Mouse (Mus musculus): Measurements from ENCODE around the gene Bet1. TPM values are rescaled to one million over a fixed set of nuclear protein-coding genes. Genes with fewer than 3 reads are reported as not detected.

Gene Bet1
- total RNA-seq (2021) = 10 to 100 TPM; 40.8 to 67.5 TPM
- long read RNA-seq, experiment 1, transcript Bet1-201 (4 exons, 1,516 nt) = major isoform, 9 of 13 reads
- long read RNA-seq, experiment 1, partial matches to known transcripts = 1 of 13 reads
- long read RNA-seq, experiment 1, other reads (novel, unspliced or antisense) = 3 of 13 reads
- long read RNA-seq, experiment 2, transcript Bet1-201 (4 exons, 1,516 nt) = major isoform, 89 of 103 reads
- long read RNA-seq, experiment 2, partial matches to known transcripts = 6 of 103 reads
- long read RNA-seq, experiment 2, other reads (novel, unspliced or antisense) = 8 of 103 reads

DNA sequence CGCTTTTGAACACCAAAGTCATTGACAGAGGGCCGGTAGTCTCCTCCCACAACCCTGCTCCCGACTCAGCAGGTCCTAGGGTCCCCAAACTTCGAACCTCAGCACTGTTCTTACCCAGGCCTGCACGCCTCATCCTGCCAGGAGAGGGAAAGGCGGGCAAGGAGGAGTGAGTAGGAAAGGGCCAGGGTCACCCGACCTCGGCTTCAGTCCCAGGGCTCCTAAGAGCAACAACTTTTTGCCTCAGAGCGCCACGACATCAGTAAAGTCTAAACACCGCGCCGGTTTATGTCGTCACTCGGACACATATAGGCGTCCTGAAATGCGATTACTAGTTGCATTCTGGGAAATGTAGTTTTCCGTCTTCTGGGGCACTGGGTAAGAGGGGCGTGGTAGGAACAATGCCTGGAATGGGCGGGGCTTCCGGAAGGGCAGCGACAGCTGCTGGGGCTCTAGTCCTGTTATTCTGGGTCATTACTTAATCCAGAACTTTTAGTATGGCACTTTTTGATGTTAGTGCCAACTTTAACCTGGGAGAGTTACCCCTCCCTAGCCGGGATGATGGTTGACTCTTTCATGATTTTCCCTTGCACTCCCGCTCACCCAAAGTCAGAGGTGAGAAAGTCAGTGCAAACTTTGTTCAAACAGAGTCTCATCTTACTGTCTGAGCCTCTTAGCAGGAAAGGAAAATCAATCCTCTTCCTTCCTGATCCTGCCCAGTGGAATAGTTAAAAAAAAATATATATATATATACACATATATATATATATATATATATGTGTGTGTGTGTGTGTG, at the start of gene Bet1:
TSS of gene Bet1 (minus strand) at position 310 of the 792 bp plus-strand sequence.
- peak; percentile 80 to 81 for DNase-seq (ENCODE audit: low spot score in 2 of 2)

GRCm38 (mm10) chr6:4132239-4132638, 45.5 kb upstream of the Bet1 start:
- DNase-seq (ENCODE audit: low spot score in 2 of 2) = no peak

- no peak for DNase-seq (ENCODE audit: low spot score in 2 of 2)
Observed at GRCm38 (mm10) chr6:4131149-4131548, 44.4 kb upstream of the Bet1 start.

GRCm38 (mm10) chr6:4118611-4119010, 31.8 kb upstream of the Bet1 start:
- no peak for DNase-seq (ENCODE audit: low spot score in 2 of 2)

DNA sequence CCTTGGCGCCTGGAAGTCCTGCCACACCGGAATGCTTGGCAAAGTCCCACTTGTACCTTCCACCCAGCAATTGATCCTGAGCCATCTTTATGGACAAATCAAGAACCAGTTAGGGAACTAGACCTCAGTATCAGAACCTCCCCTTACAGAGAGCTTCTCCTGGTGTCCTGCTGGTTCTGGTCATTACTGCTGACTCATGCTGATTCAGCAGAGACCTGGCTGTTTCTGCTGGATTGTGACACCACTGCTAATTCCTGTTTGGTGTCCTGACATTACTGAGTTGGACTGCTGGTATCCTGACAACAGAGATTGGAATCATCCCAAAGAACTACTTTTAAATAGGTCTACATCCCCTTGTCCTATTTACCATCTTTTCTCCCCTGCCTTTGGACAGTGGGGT, 3.7 kb upstream of the Bet1 start:
- DNase-seq (ENCODE audit: low spot score in 2 of 2) = no peak

GRCm38 (mm10) chr6:4072281-4072680, 14.5 kb downstream of the Bet1 start:
- no peak for DNase-seq (ENCODE audit: low spot score in 2 of 2)

GRCm38 (mm10) chr6:4069714-4070113, 17.1 kb downstream of the Bet1 start:
- DNase-seq (ENCODE audit: low spot score in 2 of 2) = no peak

DNA sequence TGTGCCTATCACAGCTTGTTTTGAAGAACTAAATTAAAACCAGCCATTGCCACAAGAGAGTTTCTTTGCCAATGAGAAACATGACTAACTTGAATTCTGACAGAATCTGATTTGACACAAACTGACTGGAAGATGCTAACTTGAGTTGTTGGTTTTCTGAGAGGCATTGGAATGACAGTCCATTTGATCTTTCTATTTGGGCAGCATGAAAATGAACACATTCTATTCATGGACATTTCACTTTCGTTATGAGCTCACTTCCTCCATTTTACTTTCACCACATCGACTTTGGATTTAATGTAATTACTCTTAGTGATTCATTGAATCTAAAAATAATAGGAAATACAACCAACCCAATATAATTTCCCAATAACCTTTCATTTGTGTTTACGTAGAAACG, 32.4 kb downstream of the Bet1 start:
- DNase-seq (ENCODE audit: low spot score in 2 of 2) = no peak

DNA sequence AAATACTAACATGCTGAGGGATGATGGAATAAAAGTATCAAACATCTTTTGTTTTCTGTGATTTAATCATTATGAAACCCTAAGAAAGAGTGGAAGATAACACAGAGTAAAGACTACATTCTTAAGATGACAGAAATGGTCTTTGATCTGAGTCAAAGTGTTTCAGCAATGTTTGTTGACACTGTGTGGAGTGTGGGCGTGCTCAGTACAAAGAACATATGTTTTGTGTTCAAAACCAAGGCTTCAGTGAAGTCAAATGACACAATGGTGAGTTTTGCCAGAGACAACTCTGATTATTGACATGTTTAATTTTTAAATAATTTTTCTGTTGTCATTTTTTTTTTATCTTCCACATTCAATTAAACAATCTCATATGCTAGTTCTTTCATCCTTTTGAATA, 33.9 kb downstream of the Bet1 start:
- no peak for DNase-seq (ENCODE audit: low spot score in 2 of 2)

- no peak for DNase-seq (ENCODE audit: low spot score in 2 of 2)
Observed at GRCm38 (mm10) chr6:4047200-4047599, 39.6 kb downstream of the Bet1 start.

DNA sequence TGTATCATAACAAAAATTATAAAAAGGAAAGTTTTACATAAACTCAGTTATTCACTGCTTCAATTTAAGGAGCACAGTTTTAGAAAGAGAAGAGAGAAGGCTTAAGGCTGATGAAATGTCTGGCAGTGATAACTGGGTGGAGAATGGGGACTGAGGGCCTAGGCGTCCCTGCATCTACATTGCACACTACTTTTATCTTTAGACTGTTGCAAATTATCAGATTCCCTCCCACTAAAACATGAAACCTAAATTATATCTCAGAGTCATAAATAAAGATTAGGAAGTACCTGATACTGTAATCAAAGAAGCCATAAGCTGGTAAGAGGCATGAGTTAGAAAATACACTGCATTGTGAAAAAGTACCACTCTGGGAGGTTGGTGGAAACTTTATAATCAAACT, 45.0 kb downstream of the Bet1 start:
- no peak for DNase-seq (ENCODE audit: low spot score in 2 of 2)

GRCm38 (mm10) chr6:4030956-4031355, 55.8 kb downstream of the Bet1 start:
- DNase-seq (ENCODE audit: low spot score in 2 of 2) = no peak

Other genes with a start within 250 kb of the Bet1 start
- gene Tfpi2, start 98.1 kb downstream of the Bet1 start, total RNA-seq (2021) = 1 to 10 TPM in 1 of 2 experiments, under 1 TPM in 1; 0.96 to 2.0 TPM
- not detected for gene Gngt1, start 93.2 kb downstream of the Bet1 start, total RNA-seq (2021)
- gene Gng11, start 83.1 kb downstream of the Bet1 start, total RNA-seq (2021) = 10 to 100 TPM; 26.5 to 41.6 TPM

All from adrenal gland, adult 18-20 months (tissue).